Mouse (Mus musculus) MEL (cell line): Measurements from ENCODE around the gene Grk2. TPM values are rescaled to one million over a fixed set of nuclear protein-coding genes. Genes with fewer than 3 reads are reported as not detected.

Experiments used
- DNase-seq: peaks from one replicate; pipeline ENCODE4 v3.0.0; 2011; ENCODE audit warnings: low read depth, low spot score
- H3K27ac ChIP-seq: 2 replicates; pipeline ENCODE4 v1.5.1; 2012; ENCODE audit warnings: low read depth, mild to moderate bottlenecking, control low read depth, low read length, moderate library complexity; ENCODE audit not compliant: control insufficient read depth
- H3K27me3 ChIP-seq, 2 experiments: fragments of 150-350 bp in 1 of 2; sonication (generic) in 1 of 2; 2 replicates each; pipeline ENCODE4 v1.6.1; 2012; ENCODE audit warnings: low read length in 2 of 2, mild to moderate bottlenecking in 2 of 2, improper control_type of control experiment in 1 of 2, moderate library complexity in 1 of 2; ENCODE audit not compliant: insufficient read depth in 2 of 2, control insufficient read depth in 1 of 2
- H3K36me3 ChIP-seq, 2 experiments: 2 replicates each; pipeline ENCODE4 v1.6.1; 2012 to 2014; ENCODE audit warnings: low read length in 2 of 2, improper control_type of control experiment in 1 of 2, inconsistent platforms in 1 of 2, mild to moderate bottlenecking in 1 of 2; ENCODE audit not compliant: insufficient read depth in 2 of 2, control insufficient read depth in 1 of 2
- H3K4me1 ChIP-seq, 2 experiments: fragments of 150-350 bp in 1 of 2; sonication (generic) in 1 of 2; 2 replicates each; pipeline ENCODE4 v1.6.1; 2012; ENCODE audit warnings: low read length in 2 of 2, improper control_type of control experiment in 1 of 2, mild to moderate bottlenecking in 1 of 2; ENCODE audit not compliant: insufficient read depth in 2 of 2, control insufficient read depth in 1 of 2
- H3K4me3 ChIP-seq, 2 experiments: fragments of 150-350 bp in 1 of 2; sonication (generic) in 1 of 2; 2 replicates each; pipeline ENCODE4 v1.5.1; 2012; ENCODE audit warnings: low read depth in 2 of 2, low read length in 2 of 2, mild to moderate bottlenecking in 2 of 2, moderate library complexity in 2 of 2, control low read depth in 1 of 2, improper control_type of control experiment in 1 of 2; ENCODE audit not compliant: control insufficient read depth in 1 of 2, insufficient read depth in 1 of 2
- H3K79me2 ChIP-seq: 2 replicates; pipeline ENCODE4 v1.6.1; 2012; ENCODE audit warnings: mild to moderate bottlenecking, low read length, moderate library complexity; ENCODE audit not compliant: control insufficient read depth, poor library complexity, insufficient read depth
- H3K9ac ChIP-seq: 2 replicates; pipeline ENCODE4 v1.6.1; 2012; ENCODE audit warnings: low read depth, mild to moderate bottlenecking, control low read depth, low read length, moderate library complexity; ENCODE audit not compliant: control insufficient read depth, poor library complexity, severe bottlenecking
- H3K9me3 ChIP-seq: fragments of 150-350 bp; sonication (generic); replicated peaks from 2 replicates; pipeline ENCODE4 v1.6.1; 2012; ENCODE audit warnings: mild to moderate bottlenecking, low read length, improper control_type of control experiment, moderate library complexity; ENCODE audit not compliant: insufficient read depth
- CTCF ChIP-seq, 3 experiments: IDR thresholded peaks in 2 of 3; conservative IDR thresholded peaks in 1 of 3; 2 replicates each; pipeline ENCODE4 v1.5.1; 2011 to 2012; ENCODE audit warnings: low read length in 3 of 3, low read depth in 2 of 3, mild to moderate bottlenecking in 2 of 3, improper control_type of control experiment in 1 of 3, inconsistent platforms in 1 of 3, mixed read lengths in 1 of 3, moderate library complexity in 1 of 3; ENCODE audit not compliant: control insufficient read depth in 1 of 3, insufficient read depth in 1 of 3, poor library complexity in 1 of 3, severe bottlenecking in 1 of 3
- E2F4 ChIP-seq: IDR thresholded peaks from 2 replicates; pipeline ENCODE4 v1.6.1; 2011; ENCODE audit warnings: low read depth, low read length, improper control_type of control experiment, borderline replicate concordance
- ETS1 ChIP-seq: IDR thresholded peaks from 2 replicates; pipeline ENCODE4 v1.6.1; 2012; ENCODE audit warnings: low read depth, mild to moderate bottlenecking, inconsistent platforms, low read length, improper control_type of control experiment, moderate library complexity
- GABPA ChIP-seq: IDR thresholded peaks from 2 replicates; pipeline ENCODE4 v1.6.1; 2012; ENCODE audit warnings: low read depth, mild to moderate bottlenecking, inconsistent platforms, low read length, improper control_type of control experiment, moderate library complexity
- HCFC1 ChIP-seq: IDR thresholded peaks from 2 replicates; pipeline ENCODE4 v1.6.1; 2012; ENCODE audit warnings: low read depth, mild to moderate bottlenecking, inconsistent platforms, low read length, improper control_type of control experiment, moderate library complexity
- JUND ChIP-seq: IDR thresholded peaks from 2 replicates; pipeline ENCODE4 v1.6.1; 2011; ENCODE audit warnings: low read depth, mild to moderate bottlenecking, improper control_type of control experiment, low read length
- MAX ChIP-seq: IDR thresholded peaks from 2 replicates; pipeline ENCODE4 v1.6.1; 2011; ENCODE audit warnings: low read length, improper control_type of control experiment
- MAZ ChIP-seq: IDR thresholded peaks from 2 replicates; pipeline ENCODE4 v1.6.1; 2012; ENCODE audit warnings: low read depth, mild to moderate bottlenecking, inconsistent platforms, low read length, improper control_type of control experiment
- MEF2A ChIP-seq: IDR thresholded peaks from 2 replicates; pipeline ENCODE4 v1.6.1; 2014; ENCODE audit warnings: low read depth, mild to moderate bottlenecking, inconsistent platforms, low read length, improper control_type of control experiment; ENCODE audit not compliant: poor library complexity, insufficient replicate concordance, severe bottlenecking; ENCODE audit errors: extremely low read depth
- MXI1 ChIP-seq: IDR thresholded peaks from 2 replicates; pipeline ENCODE4 v1.6.1; 2011; ENCODE audit warnings: mild to moderate bottlenecking, low read depth, low read length, improper control_type of control experiment
- MYC ChIP-seq: IDR thresholded peaks from 2 replicates; pipeline ENCODE4 v1.6.1; 2011; ENCODE audit warnings: low read depth, mild to moderate bottlenecking, low read length, improper control_type of control experiment, moderate library complexity
- POLR2A ChIP-seq, 2 experiments: IDR thresholded peaks; 2 replicates each; pipeline ENCODE4 v1.6.1; 2011 to 2012; ENCODE audit warnings: low read length in 2 of 2, mild to moderate bottlenecking in 2 of 2, control low read depth in 1 of 2, improper control_type of control experiment in 1 of 2, low read depth in 1 of 2, moderate library complexity in 1 of 2; ENCODE audit not compliant: control insufficient read depth in 1 of 2, insufficient read depth in 1 of 2, poor library complexity in 1 of 2
- POLR2AphosphoS5 ChIP-seq: IDR thresholded peaks from 2 replicates; pipeline ENCODE4 v1.6.1; 2012; ENCODE audit warnings: low read depth, borderline replicate concordance, mild to moderate bottlenecking, inconsistent platforms, low read length, moderate library complexity, mixed read lengths
- RCOR1 ChIP-seq: IDR thresholded peaks from 2 replicates; pipeline ENCODE4 v1.6.1; 2012; ENCODE audit warnings: low read depth, mild to moderate bottlenecking, inconsistent platforms, low read length, improper control_type of control experiment
- SMC3 ChIP-seq: IDR thresholded peaks from 2 replicates; pipeline ENCODE4 v1.6.1; 2011; ENCODE audit warnings: low read depth, low read length, improper control_type of control experiment
- TAL1 ChIP-seq: IDR thresholded peaks from 2 replicates; pipeline ENCODE4 v1.6.1; 2012; ENCODE audit warnings: mild to moderate bottlenecking, inconsistent platforms, low read length, moderate library complexity, mixed read lengths
- TBP ChIP-seq: IDR thresholded peaks from 2 replicates; pipeline ENCODE4 v1.8.0; 2011; ENCODE audit warnings: low read depth, low read length, improper control_type of control experiment
- TCF12 ChIP-seq: IDR thresholded peaks from 2 replicates; pipeline ENCODE4 v1.6.1; 2014; ENCODE audit warnings: low read depth, mild to moderate bottlenecking, inconsistent platforms, low read length, improper control_type of control experiment, moderate library complexity
- ZKSCAN1 ChIP-seq: IDR thresholded peaks from 2 replicates; pipeline ENCODE4 v1.6.1; 2012; ENCODE audit warnings: low read depth, mild to moderate bottlenecking, inconsistent platforms, low read length, improper control_type of control experiment, moderate library complexity
- ZMIZ1 ChIP-seq: IDR thresholded peaks from 2 replicates; pipeline ENCODE4 v1.6.1; 2012; ENCODE audit warnings: low read depth, mild to moderate bottlenecking, inconsistent platforms, low read length, improper control_type of control experiment, moderate library complexity
- polyA plus RNA-seq, 2 experiments: library from polyadenylated mRNA; stranded (reverse) in 1 of 2; unstranded in 1 of 2; fragments of >175 nt in 1 of 2; fragments of >200 nt in 1 of 2; gene quantifications; 2 replicates each; pipeline versions ENCODE4 v1.2.1 to v1.2.4; 2012; ENCODE audit warnings: low replicate concordance in 2 of 2, low read depth in 1 of 2; ENCODE audit not compliant: insufficient read length in 2 of 2, insufficient read depth in 1 of 2, missing spikeins in 1 of 2
- total RNA-seq: library from RNA; depleted of rRNA; stranded (reverse); fragments of 300-350 nt; gene quantifications from 2 replicates; pipeline ENCODE4 v1.2.3, GENCODE M21; 2012

Gene Grk2
- total and polyA plus RNA-seq, 3 experiments, result 75.2 to 105 TPM; not detected in 1

DNA sequence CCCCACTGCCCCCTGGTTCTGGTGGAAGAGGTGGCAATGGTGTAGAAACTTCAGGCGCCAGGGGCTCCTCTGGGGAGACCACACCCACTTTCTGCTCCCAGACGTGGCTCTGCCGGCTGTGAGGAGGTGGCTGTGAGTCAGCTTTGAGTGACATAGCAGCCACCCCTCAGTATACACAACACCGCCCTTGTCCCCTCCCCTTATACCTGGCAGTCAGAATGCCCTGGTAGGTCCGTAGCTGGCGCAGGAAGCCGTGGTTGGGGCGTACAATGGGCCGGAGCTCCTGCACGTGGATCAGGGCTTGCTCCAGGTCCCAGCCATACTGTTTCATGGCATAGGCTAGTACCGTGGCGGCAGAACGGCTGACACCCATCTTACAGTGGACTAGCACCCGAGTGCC, 42.3 kb downstream of the Grk2 start:
- H3K4me1 ChIP-seq, result peaks cover 3% of the 10 kb centered on the region in 2 experiments; a peak in 3 of 4 replicates
- H3K9me3 ChIP-seq, result no peaks in the 10 kb centered on the region
- H3K4me3 ChIP-seq, result no peak overlapping the region
- no peak overlapping the region for H3K9ac ChIP-seq
- H3K36me3 ChIP-seq, result no peaks in the 10 kb centered on the region
- H3K27ac ChIP-seq, result no peak overlapping the region
- H3K79me2 ChIP-seq, result no peaks in the 10 kb centered on the region; the same call in 1 of the 2 replicates
- no peaks in the 10 kb centered on the region for H3K27me3 ChIP-seq
- TF ChIP-seq POLR2A (IDR thresholded peaks at IDR 0.05; ENCODE audit: control insufficient read depth in 1 of 2, insufficient read depth in 1 of 2, low read depth in 1 of 2, low read length in 2 of 2, poor library complexity in 1 of 2), result no peak
- TF ChIP-seq JUND, result no peak
- TF ChIP-seq MEF2A, result no peak
- no peak for TF ChIP-seq E2F4
- TF ChIP-seq TAL1, result no peak
- TF ChIP-seq ZMIZ1, result no peak
- no peak for TF ChIP-seq MXI1
- TF ChIP-seq POLR2AphosphoS5, result no peak
- TF ChIP-seq TBP, result no peak
- TF ChIP-seq MAZ, result no peak
- no peak for TF ChIP-seq SMC3
- TF ChIP-seq ZKSCAN1, result no peak
- no peak for TF ChIP-seq GABPA
- no peak for TF ChIP-seq HCFC1
- TF ChIP-seq RCOR1, result no peak
- no peak for TF ChIP-seq MAX
- no peak for TF ChIP-seq ETS1
- DNase-seq, result no peak

DNA sequence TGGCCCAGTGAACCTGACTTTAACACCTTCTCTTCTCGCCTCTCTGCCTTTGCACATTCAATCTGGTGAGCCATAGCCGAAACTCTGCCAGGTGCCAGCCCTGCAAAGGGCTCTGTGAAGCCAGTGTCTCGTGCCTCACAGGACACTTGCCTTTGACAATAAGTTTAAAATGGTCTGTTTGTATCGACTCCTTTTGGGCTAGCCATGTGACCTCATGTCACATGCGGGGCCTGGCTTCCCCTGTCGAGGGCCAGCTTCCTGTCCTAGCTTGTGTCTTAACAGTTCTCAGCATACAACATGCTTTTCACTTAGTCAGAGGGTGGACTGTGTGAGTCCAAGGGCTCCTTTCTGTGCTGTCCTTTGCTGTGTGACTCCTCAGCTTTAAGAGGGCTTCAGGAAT, 43.3 kb downstream of the Grk2 start:
- H3K4me1 ChIP-seq, result peaks cover 0 to 2% of the 10 kb centered on the region in 2 experiments; a peak in 2 of 4 replicates
- no peak overlapping the region for H3K27ac ChIP-seq
- H3K4me3 ChIP-seq, result no peak overlapping the region
- no peaks in the 10 kb centered on the region for H3K9me3 ChIP-seq
- H3K27me3 ChIP-seq, result no peaks in the 10 kb centered on the region
- no peak overlapping the region for H3K9ac ChIP-seq
- TF ChIP-seq ZKSCAN1 (no peak), MYC (no peak), TCF12 (no peak), CTCF (IDR thresholded peaks at IDR 0.05 in 2 of 3, conservative IDR thresholded peaks at IDR 0.05 in 1 of 3; ENCODE audit: control insufficient read depth in 1 of 3, insufficient read depth in 1 of 3, low read depth in 2 of 3, low read length in 3 of 3, poor library complexity in 1 of 3, severe bottlenecking in 1 of 3) (no peak)
- peaks cover 2% of the 10 kb centered on the region; the same call in 1 of the 2 replicates for H3K79me2 ChIP-seq
- DNase-seq, result no peak
- H3K36me3 ChIP-seq, result peaks cover 0 to 3% of the 10 kb centered on the region in 2 experiments; a peak in 1 of 4 replicates
